Mouse (Mus musculus): Measurements from ENCODE around the gene Ube2e2.

- no peak for TF ChIP-seq JUND (conservative IDR thresholded peaks at IDR 0.05; ENCODE audit: low read depth, low read length)
- TF ChIP-seq PAX5 (IDR thresholded peaks at IDR 0.05; ENCODE audit: low read length): no peak
- TF ChIP-seq NRF1 (IDR thresholded peaks at IDR 0.05; ENCODE audit: low read depth, low read length): no peak
- no peak for TF ChIP-seq KAT2A (IDR thresholded peaks at IDR 0.05; ENCODE audit: insufficient replicate concordance, low read length)
- TF ChIP-seq USF2 (conservative IDR thresholded peaks at IDR 0.05; ENCODE audit: low read depth, low read length): no peak
- TF ChIP-seq ZC3H11A (IDR thresholded peaks at IDR 0.05; ENCODE audit: low read depth, low read length): no peak
- no peak for TF ChIP-seq CTCF (conservative IDR thresholded peaks at IDR 0.05 in 1 of 2, IDR thresholded peaks at IDR 0.05 in 1 of 2; ENCODE audit: low read depth in 2 of 2, low read length in 2 of 2)
- no peak for TF ChIP-seq MAX (IDR thresholded peaks at IDR 0.05; ENCODE audit: low read length)
- no peak for TF ChIP-seq USF1 (IDR thresholded peaks at IDR 0.05; ENCODE audit: low read depth, low read length)
- TF ChIP-seq ZKSCAN1 (IDR thresholded peaks at IDR 0.05; ENCODE audit: borderline replicate concordance, low read depth, low read length): no peak
- no peak for TF ChIP-seq MAFK (IDR thresholded peaks at IDR 0.05; ENCODE audit: insufficient replicate concordance, low read length)
- no peak for TF ChIP-seq POLR2A (IDR thresholded peaks at IDR 0.05; ENCODE audit: low read depth, low read length)
- TF ChIP-seq MEF2A (IDR thresholded peaks at IDR 0.05; ENCODE audit: borderline replicate concordance, low read depth, low read length): no peak
- no peak for TF ChIP-seq SMC3 (IDR thresholded peaks at IDR 0.05; ENCODE audit: low read depth, low read length)
These were observed 23.4 kb downstream of the Ube2e2 start for GRCm38 (mm10) chr14:18870716-18871115.

Measured in CH12.LX (cell line).